Mouse (Mus musculus) hindbrain, embryonic 13.5 days (tissue): ENCODE results near the gene Hdac4. TPM values are rescaled to one million over a fixed set of nuclear protein-coding genes. Genes with fewer than 3 reads are reported as not detected.

Experiments
- ATAC-seq: fragments of 200-750 bp; cut with Nextera tagmentation; 2 replicates; pipeline ENCODE4 v1.8.0; 2017; ENCODE audit warnings: moderate TSS enrichment; ENCODE audit not compliant: low FRiP score
- H3K27ac ChIP-seq: fragments of 300-500 bp; sonication (generic); 2 replicates; pipeline ENCODE4 v1.5.1; 2015; ENCODE audit warnings: inconsistent platforms, mild to moderate bottlenecking, moderate library complexity
- H3K27me3 ChIP-seq: fragments of 300-500 bp; sonication (generic); 2 replicates; pipeline ENCODE4 v1.6.1; 2015; ENCODE audit warnings: mild to moderate bottlenecking, inconsistent platforms
- H3K36me3 ChIP-seq: fragments of 300-500 bp; sonication (generic); 2 replicates; pipeline ENCODE4 v1.6.1; 2015; ENCODE audit warnings: mild to moderate bottlenecking, inconsistent platforms
- H3K4me1 ChIP-seq: fragments of 300-500 bp; sonication (generic); replicated peaks from 2 replicates; pipeline ENCODE4 v1.6.1; 2015; ENCODE audit warnings: inconsistent platforms
- H3K4me2 ChIP-seq: fragments of 300-500 bp; sonication (generic); 2 replicates; pipeline ENCODE4 v1.6.1; 2015; ENCODE audit warnings: inconsistent platforms, mild to moderate bottlenecking, moderate library complexity
- H3K4me3 ChIP-seq: fragments of 300-500 bp; sonication (generic); 2 replicates; pipeline ENCODE4 v1.5.1; 2015; ENCODE audit warnings: mild to moderate bottlenecking, inconsistent platforms
- H3K9ac ChIP-seq: fragments of 300-500 bp; sonication (generic); 2 replicates; pipeline ENCODE4 v1.6.1; 2015; ENCODE audit warnings: mild to moderate bottlenecking, inconsistent platforms
- H3K9me3 ChIP-seq: fragments of 300-500 bp; sonication (generic); 2 replicates; pipeline ENCODE4 v1.6.1; 2016; ENCODE audit warnings: inconsistent platforms
- WGBS: fragments of 180-500 bp; shearing (Covaris S2); methylation state at CpG from one replicate; pipeline ENCODE4 v1.1.7; 2015; 5-methylcytosine and 5-hydroxymethylcytosine counted together
- polyA plus RNA-seq: library from polyadenylated mRNA; unstranded; fragments of >200 nt; fragmentation: Nextera tagmentation; extraction: Ambion mirVana; gene quantifications from 2 replicates; pipeline ENCODE4 v1.2.1, GENCODE M21; 2015

The Hdac4 gene
- polyA plus RNA-seq, 1 experiment from 2014 or later: 25.3 TPM

- WGBS: 87% methylated on average over 3 of the region's 3 CpGs
- Histone ChIP-seq H3K4me1 (peaks cover 8% of the 10 kb centered on the region; the same call in 1 of the 2 replicates), H3K27ac (no peak overlapping the region), H3K4me3 (no peak overlapping the region), H3K9me3 (no peaks in the 10 kb centered on the region), H3K36me3 (peaks cover 90% of the 10 kb centered on the region), H3K27me3 (no peaks in the 10 kb centered on the region), H3K9ac (no peak overlapping the region; the same call in 1 of the 2 replicates), H3K4me2 (no peak overlapping the region)
- no peak for ATAC-seq
Observed at GRCm38 (mm10) chr1:91959891-91960290, 235.6 kb downstream of the Hdac4 start.

DNA sequence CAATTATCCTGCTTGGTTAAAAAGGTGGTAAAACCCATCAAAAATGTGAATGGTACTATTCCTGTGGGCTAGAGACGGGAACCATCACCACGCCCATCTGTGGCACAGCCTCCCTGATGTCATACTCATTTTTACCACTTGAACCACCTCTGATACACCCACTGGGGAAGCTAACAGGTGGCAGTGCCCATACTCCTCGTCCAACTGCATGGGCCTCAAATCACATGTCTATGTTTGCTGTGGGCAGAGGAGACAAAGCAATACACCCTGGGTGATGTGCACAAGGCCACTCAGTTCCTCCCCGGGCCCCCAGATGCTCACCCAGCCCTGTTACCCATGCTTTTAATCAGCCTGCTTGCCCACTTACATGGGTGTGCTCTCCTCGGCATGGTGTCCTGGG lies 236.5 kb downstream of the Hdac4 start:
- Histone ChIP-seq H3K4me1 (peaks cover 4% of the 10 kb centered on the region; the same call in 1 of the 2 replicates), H3K27me3 (no peaks in the 10 kb centered on the region), H3K4me3 (no peak overlapping the region), H3K36me3 (peaks cover 90% of the 10 kb centered on the region), H3K9me3 (no peaks in the 10 kb centered on the region), H3K4me2 (no peak overlapping the region), H3K27ac (no peak overlapping the region), H3K9ac (no peak overlapping the region)
- WGBS: 98% methylated on average over 5 of the region's 5 CpGs
- ATAC-seq: no peak

DNA sequence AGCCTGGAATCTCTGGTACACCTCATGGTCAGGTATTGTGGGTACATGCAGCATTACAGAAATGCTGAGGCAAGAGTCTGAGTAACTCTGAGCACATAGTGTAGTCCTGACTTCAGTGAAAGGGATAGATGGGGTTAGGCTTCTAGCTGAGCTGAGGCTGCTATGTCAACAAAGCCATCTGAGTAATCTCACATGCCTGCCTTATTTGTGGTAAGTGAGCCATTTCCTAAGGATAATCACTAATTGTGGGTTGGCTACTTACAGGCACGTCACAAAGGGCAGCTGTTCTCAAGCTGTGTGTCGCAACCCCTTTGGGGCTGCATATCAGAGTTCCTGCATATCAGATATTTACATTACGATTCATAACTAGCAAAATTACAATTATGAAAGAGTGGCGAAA lies 239.3 kb downstream of the Hdac4 start:
- peaks cover 97% of the 10 kb centered on the region for H3K36me3 ChIP-seq
- H3K27me3 ChIP-seq: no peaks in the 10 kb centered on the region
- no peak overlapping the region for H3K27ac ChIP-seq
- H3K9me3 ChIP-seq: no peaks in the 10 kb centered on the region
- no peaks in the 10 kb centered on the region for H3K4me1 ChIP-seq
- no peak overlapping the region for H3K4me3 ChIP-seq
- no peak overlapping the region for H3K9ac ChIP-seq
- H3K4me2 ChIP-seq: no peak overlapping the region
- no peak for ATAC-seq
- WGBS: 90% methylated on average over 4 of the region's 4 CpGs

- WGBS: 93% methylated on average over 5 of the region's 5 CpGs
- H3K4me1 ChIP-seq: no peaks in the 10 kb centered on the region
- no peak overlapping the region for H3K4me3 ChIP-seq
- H3K9ac ChIP-seq: no peak overlapping the region
- no peak overlapping the region for H3K27ac ChIP-seq
- H3K27me3 ChIP-seq: no peaks in the 10 kb centered on the region
- H3K36me3 ChIP-seq: peaks cover 94% of the 10 kb centered on the region
- no peak for ATAC-seq
- H3K9me3 ChIP-seq: no peaks in the 10 kb centered on the region
- no peak overlapping the region for H3K4me2 ChIP-seq
Observed at GRCm38 (mm10) chr1:91954954-91955353, 240.5 kb downstream of the Hdac4 start.

GRCm38 (mm10) chr1:91952912-91953311 lies 242.6 kb downstream of the Hdac4 start:
- Histone ChIP-seq H3K4me3 (no peak overlapping the region), H3K9me3 (no peaks in the 10 kb centered on the region), H3K4me1 (no peaks in the 10 kb centered on the region), H3K36me3 (peaks cover 91% of the 10 kb centered on the region), H3K27ac (no peak overlapping the region), H3K27me3 (no peaks in the 10 kb centered on the region), H3K9ac (no peak overlapping the region), H3K4me2 (no peak overlapping the region)
- ATAC-seq: no peak
- WGBS: 86% methylated on average over 6 of the region's 6 CpGs

- H3K27me3 ChIP-seq: no peaks in the 10 kb centered on the region
- no peaks in the 10 kb centered on the region for H3K9me3 ChIP-seq
- H3K9ac ChIP-seq: no peak overlapping the region
- peaks cover 93% of the 10 kb centered on the region for H3K36me3 ChIP-seq
- H3K27ac ChIP-seq: no peak overlapping the region
- no peak overlapping the region for H3K4me2 ChIP-seq
- ATAC-seq: no peak
- WGBS: 93% methylated on average over 7 of the region's 7 CpGs
- no peaks in the 10 kb centered on the region for H3K4me1 ChIP-seq
- no peak overlapping the region for H3K4me3 ChIP-seq
Observed at GRCm38 (mm10) chr1:91947441-91947840, 248.1 kb downstream of the Hdac4 start.

- 91% methylated on average over 2 of the region's 2 CpGs for WGBS
- H3K36me3 ChIP-seq: peaks cover 84% of the 10 kb centered on the region
- H3K9me3 ChIP-seq: no peaks in the 10 kb centered on the region
- H3K27me3 ChIP-seq: no peaks in the 10 kb centered on the region
- H3K4me1 ChIP-seq: no peaks in the 10 kb centered on the region
- no peak overlapping the region for H3K4me2 ChIP-seq
- H3K27ac ChIP-seq: no peak overlapping the region
- no peak overlapping the region for H3K4me3 ChIP-seq
- no peak for ATAC-seq
- H3K9ac ChIP-seq: no peak overlapping the region
Observed at GRCm38 (mm10) chr1:91942583-91942982, 252.9 kb downstream of the Hdac4 start.

- Histone ChIP-seq H3K27me3 (no peaks in the 10 kb centered on the region), H3K4me3 (no peak overlapping the region), H3K4me1 (no peaks in the 10 kb centered on the region), H3K9me3 (no peaks in the 10 kb centered on the region), H3K9ac (no peak overlapping the region), H3K36me3 (peaks cover 83% of the 10 kb centered on the region), H3K27ac (no peak overlapping the region), H3K4me2 (no peak overlapping the region)
- no peak for ATAC-seq
- 73% methylated on average over 3 of the region's 3 CpGs for WGBS
Observed at GRCm38 (mm10) chr1:91942031-91942430, 253.5 kb downstream of the Hdac4 start.

- Histone ChIP-seq H3K4me3 (no peak overlapping the region), H3K4me1 (no peaks in the 10 kb centered on the region), H3K27ac (no peak overlapping the region), H3K27me3 (no peaks in the 10 kb centered on the region), H3K9ac (no peak overlapping the region), H3K9me3 (no peaks in the 10 kb centered on the region), H3K4me2 (no peak overlapping the region), H3K36me3 (peaks cover 79% of the 10 kb centered on the region)
- 83% methylated on average over 1 of the region's 1 CpGs for WGBS
- no peak for ATAC-seq
Observed at GRCm38 (mm10) chr1:91941094-91941493, 254.4 kb downstream of the Hdac4 start.

DNA sequence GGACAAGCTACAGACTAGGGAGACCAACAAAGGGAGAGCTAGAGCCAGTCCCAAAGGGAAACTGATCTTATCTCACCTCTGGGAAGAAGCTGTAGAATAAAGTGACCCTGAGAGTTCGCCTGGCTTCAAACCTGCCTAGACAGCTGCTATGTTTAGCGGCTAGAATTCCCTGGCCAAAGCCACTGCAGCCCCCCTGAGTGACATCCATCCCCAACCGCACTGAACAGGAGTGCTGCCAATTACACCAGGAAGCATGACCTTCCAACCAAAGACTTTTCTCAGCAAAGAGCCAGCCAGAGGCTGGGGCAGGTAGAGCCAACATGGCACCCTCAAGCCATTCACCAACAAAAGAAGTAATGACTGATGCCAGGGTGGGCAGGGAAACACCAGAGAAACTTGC lies 260.3 kb downstream of the Hdac4 start:
- Histone ChIP-seq H3K36me3 (peaks cover 70% of the 10 kb centered on the region), H3K4me3 (no peak overlapping the region), H3K4me1 (no peaks in the 10 kb centered on the region), H3K27me3 (no peaks in the 10 kb centered on the region), H3K9me3 (no peaks in the 10 kb centered on the region), H3K4me2 (no peak overlapping the region), H3K27ac (no peak overlapping the region), H3K9ac (no peak overlapping the region)
- ATAC-seq: no peak
- WGBS: 88% methylated on average over 3 of the region's 3 CpGs

GRCm38 (mm10) chr1:91933681-91934080 lies 261.8 kb downstream of the Hdac4 start:
- WGBS: 92% methylated on average over 8 of the region's 8 CpGs
- Histone ChIP-seq H3K27ac (no peak overlapping the region), H3K9me3 (no peaks in the 10 kb centered on the region), H3K4me1 (no peaks in the 10 kb centered on the region), H3K36me3 (peaks cover 77% of the 10 kb centered on the region), H3K4me2 (no peak overlapping the region), H3K27me3 (no peaks in the 10 kb centered on the region), H3K4me3 (no peak overlapping the region), H3K9ac (no peak overlapping the region)
- ATAC-seq: no peak

DNA sequence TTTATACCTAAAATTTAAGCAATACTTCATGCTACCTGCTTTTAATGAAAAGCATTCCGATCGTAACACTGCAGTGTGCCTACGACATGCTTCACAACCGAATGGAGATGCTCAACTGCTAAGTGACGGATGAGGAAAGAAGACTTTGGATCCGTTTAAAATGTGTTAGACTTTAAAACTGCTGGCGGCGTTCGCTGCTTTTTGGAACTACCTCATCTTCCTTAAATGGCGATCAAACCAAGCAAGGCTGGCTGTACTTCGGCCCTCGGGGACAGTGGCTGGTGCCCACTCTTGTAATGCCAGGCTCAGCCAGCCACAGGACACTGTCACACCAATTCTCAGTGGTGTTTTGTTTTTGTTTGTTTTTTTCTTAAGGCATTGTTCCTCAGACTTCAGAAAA lies 263.3 kb downstream of the Hdac4 start:
- Histone ChIP-seq H3K36me3 (peaks cover 70% of the 10 kb centered on the region), H3K9me3 (no peaks in the 10 kb centered on the region), H3K27ac (no peak overlapping the region), H3K27me3 (no peaks in the 10 kb centered on the region), H3K4me3 (no peak overlapping the region), H3K4me2 (no peak overlapping the region), H3K4me1 (no peaks in the 10 kb centered on the region), H3K9ac (no peak overlapping the region)
- ATAC-seq: no peak
- WGBS: 96% methylated on average over 12 of the region's 12 CpGs

DNA sequence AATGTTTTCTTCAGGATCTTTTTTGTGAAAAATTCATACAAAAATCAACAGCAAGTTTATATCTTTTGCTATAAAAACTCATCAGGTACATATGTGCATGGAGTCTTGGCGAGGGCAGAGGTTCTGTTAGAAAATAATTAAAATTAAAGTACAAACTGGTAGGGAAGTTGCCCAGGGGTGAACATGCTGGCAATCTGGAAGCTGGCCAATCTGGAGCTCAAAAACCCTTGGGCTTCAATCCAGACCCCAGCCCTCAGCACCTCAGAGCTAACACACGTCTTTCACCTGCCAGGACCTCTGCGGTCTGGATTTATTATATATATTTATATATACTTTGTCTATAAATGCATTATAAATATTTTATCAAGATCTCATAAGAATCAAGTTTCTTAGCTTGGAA lies 263.7 kb downstream of the Hdac4 start:
- no peak for ATAC-seq
- Histone ChIP-seq H3K4me2 (no peak overlapping the region), H3K4me1 (no peaks in the 10 kb centered on the region), H3K27ac (no peak overlapping the region), H3K4me3 (no peak overlapping the region), H3K9me3 (no peaks in the 10 kb centered on the region), H3K36me3 (peaks cover 67% of the 10 kb centered on the region), H3K9ac (no peak overlapping the region), H3K27me3 (no peaks in the 10 kb centered on the region)
- WGBS: 77% methylated on average over 3 of the region's 3 CpGs

DNA sequence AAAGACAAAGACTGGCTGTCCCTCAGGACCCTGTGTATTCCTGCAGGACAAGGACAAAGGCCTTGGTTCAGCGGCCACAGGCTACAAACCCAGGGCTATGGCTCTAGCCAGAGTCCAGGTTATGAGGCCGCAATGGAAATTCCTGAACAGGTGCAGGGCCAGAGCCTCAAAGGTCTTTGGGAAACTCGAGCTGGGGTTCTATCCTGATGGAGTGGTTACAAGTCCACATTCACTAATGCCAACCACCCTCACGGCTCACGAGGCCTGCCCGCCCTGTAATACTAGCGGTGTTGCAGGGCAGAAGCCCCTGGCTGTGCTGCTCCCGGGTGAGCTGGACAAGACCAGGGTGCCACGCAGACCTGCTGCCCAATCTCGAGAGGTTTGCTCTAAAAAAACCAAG lies 264.3 kb downstream of the Hdac4 start:
- Histone ChIP-seq H3K4me1 (no peaks in the 10 kb centered on the region), H3K36me3 (peaks cover 63% of the 10 kb centered on the region), H3K4me3 (no peak overlapping the region), H3K9ac (no peak overlapping the region), H3K4me2 (no peak overlapping the region), H3K27ac (no peak overlapping the region), H3K9me3 (no peaks in the 10 kb centered on the region), H3K27me3 (no peaks in the 10 kb centered on the region)
- WGBS: 92% methylated on average over 10 of the region's 10 CpGs
- no peak for ATAC-seq
